Mouse (Mus musculus): Measurements from ENCODE around the gene Plxnb1. TPM values are rescaled to one million over a fixed set of nuclear protein-coding genes. Genes with fewer than 3 reads are reported as not detected.

The Plxnb1 gene
- polyA plus RNA-seq (2015; fragmentation: Nextera tagmentation; extraction: Ambion mirVana): 17.9 and 19.1 TPM in 2 replicates

DNA sequence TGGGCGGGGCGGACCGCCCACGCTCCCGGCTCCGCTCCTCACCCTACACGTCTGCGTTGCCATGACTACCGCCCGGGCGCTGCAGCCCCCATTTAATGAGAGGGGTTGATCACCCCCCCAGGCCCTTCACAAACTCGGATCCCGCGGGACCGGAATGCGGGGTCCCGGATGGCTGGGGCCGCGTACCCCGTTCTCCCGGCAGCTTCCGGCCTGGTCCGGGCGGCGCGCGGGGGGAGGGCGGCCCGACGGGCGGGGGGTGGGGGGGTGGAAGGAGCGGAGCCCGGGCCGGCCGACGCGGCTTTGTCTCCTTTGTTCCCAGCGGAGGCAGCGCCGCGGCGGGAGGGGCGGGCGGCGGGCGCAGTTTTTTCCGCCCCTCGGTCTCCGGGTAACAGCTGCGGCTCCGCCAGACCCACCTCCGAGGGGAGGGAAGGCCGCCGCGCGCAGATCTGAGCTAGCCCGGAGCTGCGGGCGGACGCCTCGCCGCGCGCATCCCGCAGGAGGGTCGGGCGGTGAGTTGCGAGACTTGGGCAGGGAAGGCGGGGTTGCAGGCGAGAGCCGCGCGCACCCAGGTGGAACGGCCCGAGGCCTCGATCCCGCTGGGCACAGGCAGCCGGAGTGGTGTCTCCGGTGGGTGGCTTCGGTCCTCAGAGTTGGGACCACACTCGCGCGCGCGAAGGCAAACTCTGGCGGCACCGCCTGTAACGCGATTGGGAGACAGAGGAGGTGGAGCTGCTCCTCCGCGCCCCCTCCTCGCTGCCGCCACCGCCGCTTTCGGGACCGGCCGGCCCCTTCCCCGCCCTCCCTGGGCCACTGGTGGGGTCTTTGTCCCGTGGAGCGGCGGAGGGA is at the start of gene Plxnb1:
TSS of gene Plxnb1 (plus strand) at position 253 of the 846 bp plus-strand sequence.
- Histone ChIP-seq H3K4me1 (ENCODE audit: control insufficient read depth, insufficient read depth, low read length) (peaks cover 47% of the 10 kb centered on the region), H3K27ac (ENCODE audit: low read length) (peak within 1 kb of the TSS; percentile 99), H3K36me3 (ENCODE audit: control insufficient read depth, insufficient read depth, low read length) (peaks cover 11% of the 10 kb centered on the region), H3K4me2 (ENCODE audit: low read length) (peak within 1 kb of the TSS; percentile 79), H3K4me3 (ENCODE audit: low read depth, low read length) (peak within 1 kb of the TSS; percentile 80), H3K9ac (ENCODE audit: low read depth, low read length) (peak within 1 kb of the TSS; percentile 88), H3K9me3 (replicated peaks; ENCODE audit: control insufficient read depth, low read length, poor library complexity, severe bottlenecking) (no peaks in the 10 kb centered on the region), H3K27me3 (ENCODE audit: control insufficient read depth, insufficient read depth, low read depth, low read length) (no peaks in the 10 kb centered on the region)
- ATAC-seq: peak; percentile 59
- WGBS: under 1% methylated on average over 91 of the region's 102 CpGs

DNA sequence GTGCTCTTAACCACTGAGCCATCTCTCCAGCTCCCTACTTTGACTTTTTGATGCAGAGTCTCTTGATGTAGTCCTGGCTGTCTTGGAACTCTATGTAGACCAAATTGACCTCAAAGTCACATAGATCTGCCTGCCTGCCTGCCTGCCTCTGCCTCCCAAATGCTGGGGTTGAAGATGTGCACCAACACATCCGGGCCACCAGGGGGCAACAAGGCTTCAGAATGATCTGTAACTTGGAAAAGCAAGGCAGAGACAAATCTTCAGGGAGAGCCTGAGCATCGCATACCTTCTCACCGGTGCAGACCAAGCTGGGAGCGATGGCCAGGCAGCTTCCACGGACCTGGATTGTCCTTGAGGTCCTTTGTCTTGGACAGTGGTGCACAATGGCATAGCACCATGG is 48.9 kb upstream of the Plxnb1 start:
- no peaks in the 10 kb centered on the region for H3K4me1 ChIP-seq (ENCODE audit: control insufficient read depth, insufficient read depth, low read length)
- no peaks in the 10 kb centered on the region for H3K27me3 ChIP-seq (ENCODE audit: control insufficient read depth, insufficient read depth, low read depth, low read length)
- H3K4me2 ChIP-seq (ENCODE audit: low read length): no peak overlapping the region
- H3K9ac ChIP-seq (ENCODE audit: low read depth, low read length): no peak overlapping the region
- no peak for ATAC-seq
- H3K9me3 ChIP-seq (replicated peaks; ENCODE audit: control insufficient read depth, low read length, poor library complexity, severe bottlenecking): no peaks in the 10 kb centered on the region
- no peak overlapping the region for H3K27ac ChIP-seq (ENCODE audit: low read length)
- H3K36me3 ChIP-seq (ENCODE audit: control insufficient read depth, insufficient read depth, low read length): no peaks in the 10 kb centered on the region
- 33% methylated on average over 5 of the region's 5 CpGs for WGBS
- no peak overlapping the region for H3K4me3 ChIP-seq (ENCODE audit: low read depth, low read length)

DNA sequence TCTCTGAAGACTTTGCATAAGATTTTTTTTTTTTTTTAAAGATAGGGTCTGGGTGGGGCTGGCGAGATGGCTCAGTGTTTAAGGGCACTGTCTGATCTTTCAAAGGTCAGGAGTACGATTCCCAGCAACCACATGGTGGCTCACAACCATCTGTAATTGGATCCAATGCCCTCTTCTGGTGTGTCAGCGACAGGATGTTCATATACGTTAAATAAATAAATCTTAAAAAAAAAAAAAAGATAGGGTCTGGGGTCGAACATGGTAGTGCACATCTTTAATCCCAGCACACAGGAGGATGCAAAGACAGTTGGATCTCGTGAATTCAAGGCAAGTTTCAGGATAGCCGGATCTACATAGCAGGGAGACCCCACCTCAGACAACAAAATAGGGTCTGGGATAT is 45.9 kb upstream of the Plxnb1 start:
- H3K27ac ChIP-seq (ENCODE audit: low read length): no peak overlapping the region
- no peaks in the 10 kb centered on the region for H3K27me3 ChIP-seq (ENCODE audit: control insufficient read depth, insufficient read depth, low read depth, low read length)
- H3K9ac ChIP-seq (ENCODE audit: low read depth, low read length): no peak overlapping the region
- H3K9me3 ChIP-seq (replicated peaks; ENCODE audit: control insufficient read depth, low read length, poor library complexity, severe bottlenecking): no peaks in the 10 kb centered on the region
- no peak overlapping the region for H3K4me3 ChIP-seq (ENCODE audit: low read depth, low read length)
- no peak overlapping the region for H3K4me2 ChIP-seq (ENCODE audit: low read length)
- no peaks in the 10 kb centered on the region for H3K4me1 ChIP-seq (ENCODE audit: control insufficient read depth, insufficient read depth, low read length)
- no peak for ATAC-seq
- H3K36me3 ChIP-seq (ENCODE audit: control insufficient read depth, insufficient read depth, low read length): no peaks in the 10 kb centered on the region
- 88% methylated on average over 7 of the region's 7 CpGs for WGBS

DNA sequence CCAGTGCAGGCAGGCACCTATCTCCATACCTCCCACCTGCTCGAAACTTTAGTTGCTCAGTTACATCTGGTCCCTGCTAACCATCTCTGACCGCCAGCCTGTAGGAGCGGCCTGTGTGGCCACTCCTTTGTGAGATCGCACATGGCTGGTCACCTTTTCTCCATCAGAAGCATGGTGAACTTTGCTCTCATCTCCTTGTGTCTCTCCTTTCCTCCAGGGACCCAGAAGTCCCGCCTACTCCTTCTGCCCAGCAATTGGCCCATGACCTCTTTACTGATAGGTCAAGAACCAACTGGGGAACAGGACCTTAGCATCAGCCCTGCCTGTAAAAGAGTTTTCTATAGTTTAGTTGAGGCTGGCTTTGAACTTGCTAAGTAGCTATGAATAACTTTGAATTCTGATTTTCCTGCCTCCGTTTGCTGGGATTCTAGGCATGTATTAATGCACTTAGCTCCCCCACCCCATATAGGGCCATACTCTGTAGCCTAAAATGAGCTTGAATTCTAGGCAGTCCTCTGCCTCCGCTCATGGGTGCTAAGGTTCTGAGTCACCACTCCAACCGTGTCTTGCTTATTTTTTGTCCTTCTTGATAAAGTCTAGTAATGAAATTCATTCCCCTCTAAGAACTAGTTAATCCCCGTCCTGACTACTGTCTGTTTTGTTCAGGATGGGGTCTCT is 45.1 kb upstream of the Plxnb1 start:
- H3K27me3 ChIP-seq (ENCODE audit: control insufficient read depth, insufficient read depth, low read depth, low read length): no peaks in the 10 kb centered on the region
- no peak overlapping the region for H3K9ac ChIP-seq (ENCODE audit: low read depth, low read length)
- no peaks in the 10 kb centered on the region for H3K36me3 ChIP-seq (ENCODE audit: control insufficient read depth, insufficient read depth, low read length)
- no peak for ATAC-seq
- H3K4me1 ChIP-seq (ENCODE audit: control insufficient read depth, insufficient read depth, low read length): 0 out of 2 replicates have a peak, but pooled peaks cover 2% of the 10 kb centered on the region
- H3K4me2 ChIP-seq (ENCODE audit: low read length): no peak overlapping the region
- no peak overlapping the region for H3K27ac ChIP-seq (ENCODE audit: low read length)
- 78% methylated on average over 9 of the region's 9 CpGs for WGBS
- H3K4me3 ChIP-seq (ENCODE audit: low read depth, low read length): no peak overlapping the region
- H3K9me3 ChIP-seq (replicated peaks; ENCODE audit: control insufficient read depth, low read length, poor library complexity, severe bottlenecking): no peaks in the 10 kb centered on the region

DNA sequence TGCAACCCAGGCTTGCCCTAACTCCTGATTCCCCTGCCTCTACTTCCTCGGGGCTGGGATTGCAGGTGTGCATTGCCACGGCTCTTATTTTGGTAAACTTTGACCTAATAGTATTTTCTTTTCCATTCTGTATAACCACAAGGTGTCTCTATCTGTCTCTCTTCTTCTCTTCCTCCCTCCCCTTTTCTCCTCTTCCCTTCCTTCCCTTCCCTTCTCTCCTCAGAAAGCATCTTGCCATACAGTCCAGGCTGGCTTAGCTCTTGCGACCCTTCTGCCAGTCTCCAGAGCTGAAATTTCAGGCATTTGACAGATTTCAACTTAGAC is 44.6 kb upstream of the Plxnb1 start:
- Histone ChIP-seq H3K4me1 (ENCODE audit: control insufficient read depth, insufficient read depth, low read length) (peaks cover 4% of the 10 kb centered on the region; the same call in 1 of the 2 replicates), H3K9me3 (replicated peaks; ENCODE audit: control insufficient read depth, low read length, poor library complexity, severe bottlenecking) (no peaks in the 10 kb centered on the region), H3K4me2 (ENCODE audit: low read length) (no peak overlapping the region), H3K36me3 (ENCODE audit: control insufficient read depth, insufficient read depth, low read length) (no peaks in the 10 kb centered on the region), H3K9ac (ENCODE audit: low read depth, low read length) (no peak overlapping the region), H3K27ac (ENCODE audit: low read length) (no peak overlapping the region), H3K27me3 (ENCODE audit: control insufficient read depth, insufficient read depth, low read depth, low read length) (no peaks in the 10 kb centered on the region), H3K4me3 (ENCODE audit: low read depth, low read length) (no peak overlapping the region)
- 87% methylated on average over 3 of the region's 3 CpGs for WGBS
- ATAC-seq: no peak

DNA sequence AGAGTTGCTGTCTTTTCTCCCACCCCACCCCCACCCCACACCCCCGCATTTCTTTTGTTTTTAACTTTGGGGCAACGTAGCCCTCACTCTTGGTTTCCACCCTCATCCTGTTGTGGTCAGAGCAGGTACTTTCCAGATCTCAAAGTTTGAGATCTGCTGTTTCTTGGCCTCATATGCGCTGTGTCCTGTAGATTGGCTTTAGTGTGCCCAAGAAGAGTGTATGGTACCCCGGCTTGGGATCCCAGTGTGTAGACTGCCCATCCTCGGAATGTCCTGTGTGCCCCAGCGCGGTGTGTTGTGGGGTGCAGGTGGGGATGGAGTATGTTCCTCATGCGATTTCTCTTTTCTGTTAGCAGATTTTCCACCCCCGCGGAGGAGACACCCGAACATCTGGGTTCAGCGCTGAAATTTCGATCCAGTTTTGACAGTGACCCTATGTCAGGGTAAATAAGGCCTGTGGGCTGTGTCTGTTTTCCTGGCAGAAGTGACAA is 44.1 kb upstream of the Plxnb1 start:
- H3K4me2 ChIP-seq (ENCODE audit: low read length): no peak overlapping the region

DNA sequence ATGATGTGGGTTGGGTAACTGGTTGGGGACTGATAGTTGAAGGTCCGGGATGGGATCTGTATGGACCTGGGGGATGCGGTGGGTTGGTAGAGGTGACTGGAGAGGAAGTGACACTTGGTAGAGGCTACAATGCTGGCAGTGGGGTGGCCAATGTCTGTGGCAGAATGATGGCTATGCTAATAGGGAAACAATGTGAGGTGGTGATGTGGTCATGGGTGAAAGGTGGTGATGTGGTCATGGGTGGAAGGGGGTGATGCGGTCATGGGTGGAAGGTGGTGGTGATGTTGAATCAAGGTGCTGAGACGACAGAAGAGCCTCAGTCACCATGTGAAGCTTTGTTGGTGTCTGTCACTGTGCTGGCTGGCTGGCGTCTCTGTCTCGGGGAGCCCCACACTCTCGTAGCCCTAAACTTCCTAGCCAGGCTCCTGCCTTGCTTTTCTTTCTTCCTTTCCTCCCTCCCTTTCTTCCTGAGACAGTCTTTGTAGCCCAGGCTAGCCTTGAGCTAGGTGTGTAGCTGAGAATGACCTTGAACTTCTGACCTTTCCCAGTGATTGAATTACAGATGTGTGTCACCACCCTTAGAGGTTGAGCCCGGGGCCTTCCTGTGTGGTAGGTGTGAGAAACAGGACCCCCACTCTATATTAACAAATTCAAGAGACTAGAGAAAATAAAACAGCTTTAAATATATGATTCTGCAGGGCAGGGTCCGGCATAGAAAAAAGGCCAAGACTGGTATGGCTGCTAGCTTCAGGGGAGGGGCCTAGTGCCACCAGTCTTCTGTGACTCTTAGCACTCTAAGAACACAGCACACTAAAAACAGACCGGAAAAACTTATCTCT is 43.3 kb upstream of the Plxnb1 start:
- no peak for ATAC-seq
- no peak overlapping the region for H3K4me3 ChIP-seq (ENCODE audit: low read depth, low read length)
- H3K36me3 ChIP-seq (ENCODE audit: control insufficient read depth, insufficient read depth, low read length): peaks cover 7% of the 10 kb centered on the region; the same call in 1 of the 2 replicates
- H3K27me3 ChIP-seq (ENCODE audit: control insufficient read depth, insufficient read depth, low read depth, low read length): no peaks in the 10 kb centered on the region
- no peak overlapping the region for H3K9ac ChIP-seq (ENCODE audit: low read depth, low read length)
- H3K4me2 ChIP-seq (ENCODE audit: low read length): no peak overlapping the region
- H3K4me1 ChIP-seq (ENCODE audit: control insufficient read depth, insufficient read depth, low read length): peaks cover 4% of the 10 kb centered on the region; the same call in 1 of the 2 replicates
- no peak overlapping the region for H3K27ac ChIP-seq (ENCODE audit: low read length)
- H3K9me3 ChIP-seq (replicated peaks; ENCODE audit: control insufficient read depth, low read length, poor library complexity, severe bottlenecking): no peaks in the 10 kb centered on the region
- 90% methylated on average over 10 of the region's 10 CpGs for WGBS

More for the DNA sequence above, 44.1 kb upstream of the Plxnb1 start:
- H3K4me1 ChIP-seq (ENCODE audit: control insufficient read depth, insufficient read depth, low read length): peaks cover 4% of the 10 kb centered on the region; the same call in 1 of the 2 replicates
- no peak overlapping the region for H3K4me3 ChIP-seq (ENCODE audit: low read depth, low read length)
- no peaks in the 10 kb centered on the region for H3K9me3 ChIP-seq (replicated peaks; ENCODE audit: control insufficient read depth, low read length, poor library complexity, severe bottlenecking)
- H3K9ac ChIP-seq (ENCODE audit: low read depth, low read length): no peak overlapping the region
- H3K36me3 ChIP-seq (ENCODE audit: control insufficient read depth, insufficient read depth, low read length): no peaks in the 10 kb centered on the region
- ATAC-seq: no peak
- 92% methylated on average over 13 of the region's 13 CpGs for WGBS
- no peaks in the 10 kb centered on the region for H3K27me3 ChIP-seq (ENCODE audit: control insufficient read depth, insufficient read depth, low read depth, low read length)
- H3K27ac ChIP-seq (ENCODE audit: low read length): no peak overlapping the region

DNA sequence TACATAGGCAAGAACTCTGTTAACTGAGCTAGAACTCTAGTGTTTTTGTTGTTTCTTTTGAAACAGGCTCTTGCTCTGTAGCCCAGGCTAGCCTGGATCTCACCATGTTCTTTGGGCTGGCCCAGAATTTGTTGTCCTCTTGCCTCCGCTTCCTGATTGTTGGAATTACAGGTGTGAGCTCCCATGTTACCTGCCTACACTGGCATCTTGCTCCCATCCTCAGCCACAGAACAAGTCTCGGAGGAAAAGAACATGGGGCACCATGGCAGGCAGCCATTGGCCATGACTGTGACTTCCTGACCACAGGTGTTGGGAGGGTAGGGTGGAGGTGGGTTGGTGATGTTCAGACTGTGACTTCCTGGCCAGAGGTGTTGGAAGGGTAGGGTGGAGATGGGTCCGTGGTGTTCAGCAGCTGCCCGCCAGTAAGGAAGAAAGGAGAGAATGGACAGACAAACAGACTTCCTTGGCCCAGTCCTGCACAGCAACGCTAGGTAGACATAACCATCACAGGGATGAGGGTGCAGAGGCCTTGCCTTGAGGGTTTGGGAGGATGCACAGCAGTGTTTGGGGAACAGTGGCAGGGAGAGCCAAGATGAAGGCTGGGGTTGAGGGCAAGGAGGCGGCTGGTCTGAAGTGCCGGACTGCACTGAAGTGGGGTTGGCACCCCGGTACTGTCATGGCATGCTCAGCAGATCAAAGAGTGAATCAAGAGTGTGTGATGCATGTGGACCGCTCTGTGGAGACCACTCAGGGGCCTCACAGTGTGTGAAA is 42.5 kb upstream of the Plxnb1 start:
- 83% methylated on average over 9 of the region's 9 CpGs for WGBS
- peaks cover 9% of the 10 kb centered on the region for H3K36me3 ChIP-seq (ENCODE audit: control insufficient read depth, insufficient read depth, low read length)
- ATAC-seq: no peak
- no peak overlapping the region for H3K9ac ChIP-seq (ENCODE audit: low read depth, low read length)
- no peak overlapping the region for H3K4me2 ChIP-seq (ENCODE audit: low read length)
- no peak overlapping the region for H3K27ac ChIP-seq (ENCODE audit: low read length)
- no peaks in the 10 kb centered on the region for H3K9me3 ChIP-seq (replicated peaks; ENCODE audit: control insufficient read depth, low read length, poor library complexity, severe bottlenecking)
- peaks cover 4% of the 10 kb centered on the region; the same call in 1 of the 2 replicates for H3K4me1 ChIP-seq (ENCODE audit: control insufficient read depth, insufficient read depth, low read length)
- no peak overlapping the region for H3K4me3 ChIP-seq (ENCODE audit: low read depth, low read length)
- H3K27me3 ChIP-seq (ENCODE audit: control insufficient read depth, insufficient read depth, low read depth, low read length): no peaks in the 10 kb centered on the region

Measured in midbrain, embryonic 16.5 days (tissue).